Mouse (Mus musculus): ENCODE measurements at regions not wholly inside any gene's neighbourhood (a gene's known extent, or its start where the extent isn't known, plus 50 kb on each side); places are given as distances from the start of the nearest gene placed in this dataset.

GRCm38 (mm10) chr11:43952151-43952550 lies 51.1 kb upstream of the Adra1b start:
- no peak for DNase-seq (ENCODE audit: low spot score in 2 of 2)

GRCm38 (mm10) chr11:43958241-43958975 lies 57.4 kb upstream of the Adra1b start:
- DNase-seq (ENCODE audit: low spot score in 2 of 2): no peak

GRCm38 (mm10) chr11:43958976-43959315 lies 57.9 kb upstream of the Adra1b start:
- no peak for DNase-seq (ENCODE audit: low spot score in 2 of 2)

- no peak for DNase-seq (ENCODE audit: low spot score in 2 of 2)
Measured at GRCm38 (mm10) chr11:43960348-43961105, 59.5 kb upstream of the Adra1b start.

- no peak for DNase-seq (ENCODE audit: low spot score in 2 of 2)
Measured at GRCm38 (mm10) chr11:43961398-43962070, 60.5 kb upstream of the Adra1b start.

- DNase-seq (ENCODE audit: low spot score in 2 of 2): no peak
Measured at GRCm38 (mm10) chr11:43967764-43968163, 66.8 kb upstream of the Adra1b start.

GRCm38 (mm10) chr11:43971886-43972285 lies 70.9 kb upstream of the Adra1b start:
- DNase-seq (ENCODE audit: low spot score in 2 of 2): no peak

- DNase-seq (ENCODE audit: low spot score in 2 of 2): no peak
Measured at GRCm38 (mm10) chr11:43976024-43976423, 75.0 kb upstream of the Adra1b start.

- DNase-seq (ENCODE audit: low spot score in 2 of 2): no peak
Measured at GRCm38 (mm10) chr11:43979406-43979805, 78.4 kb upstream of the Adra1b start.

- DNase-seq (ENCODE audit: low spot score in 2 of 2): no peak
Measured at GRCm38 (mm10) chr11:43980444-43980843, 79.4 kb upstream of the Adra1b start.

GRCm38 (mm10) chr11:43989911-43990430 lies 89.0 kb upstream of the Adra1b start:
- no peak for DNase-seq (ENCODE audit: low spot score in 2 of 2)

GRCm38 (mm10) chr11:43992011-43992471 lies 91.0 kb upstream of the Adra1b start:
- DNase-seq (ENCODE audit: low spot score in 2 of 2): no peak

- DNase-seq (ENCODE audit: low spot score in 2 of 2): peak in 1 of 2 experiments; percentile 21
Measured at GRCm38 (mm10) chr11:43998046-43998725, 97.2 kb upstream of the Adra1b start.

- DNase-seq (ENCODE audit: low spot score in 2 of 2): no peak
Measured at GRCm38 (mm10) chr11:44000056-44000455, 99.0 kb upstream of the Adra1b start.

GRCm38 (mm10) chr11:44001843-44002589 lies 101.0 kb upstream of the Adra1b start:
- no peak for DNase-seq (ENCODE audit: low spot score in 2 of 2)

- DNase-seq (ENCODE audit: low spot score in 2 of 2): no peak
Measured at GRCm38 (mm10) chr11:44002716-44003522, 101.9 kb upstream of the Adra1b start.

- DNase-seq (ENCODE audit: low spot score in 2 of 2): no peak
Measured at GRCm38 (mm10) chr11:44007526-44008040, 106.6 kb upstream of the Adra1b start.

GRCm38 (mm10) chr11:44012314-44012713 lies 111.3 kb upstream of the Adra1b start:
- no peak for DNase-seq (ENCODE audit: low spot score in 2 of 2)

GRCm38 (mm10) chr11:44013841-44014240 lies 112.8 kb upstream of the Adra1b start:
- DNase-seq (ENCODE audit: low spot score in 2 of 2): no peak

- peak in 1 of 2 experiments; percentile 14 for DNase-seq (ENCODE audit: low spot score in 2 of 2)
Measured at GRCm38 (mm10) chr11:44021638-44022037, 120.6 kb upstream of the Adra1b start.
